In genomic region chr9:62374276-62374675, GRCm38 (mm10) we compare ENCODE assay signal across 8 mouse cellular contexts. TPM values are rescaled to one million over a fixed set of nuclear protein-coding genes. Genes with fewer than 3 reads are reported as not detected.
DNase-seq lines count a peak whose midpoint lies in the region; ATAC-seq and TF ChIP-seq lines count a peak whose summit lies in the region.

No protein-coding gene starts in this region.

- H3K27me3 ChIP-seq in heart, embryonic 10.5 days (ENCODE audit: insufficient read depth, poor library complexity, severe bottlenecking), result no peaks in the 10 kb centered on the region
- H3K27me3 ChIP-seq in midbrain, embryonic 10.5 days (ENCODE audit: low read depth, poor library complexity, severe bottlenecking), result no peaks in the 10 kb centered on the region
- no peaks in the 10 kb centered on the region for H3K27me3 ChIP-seq in midbrain, embryonic 15.5 days (replicated peaks)
- H3K27me3 ChIP-seq in lung, embryonic 15.5 days, result no peaks in the 10 kb centered on the region
- no peaks in the 10 kb centered on the region for H3K27me3 ChIP-seq in thymus, adult 2 months (ENCODE audit: control insufficient read depth, insufficient read depth, low read length)

- WGBS in heart, embryonic 10.5 days, result 81% methylated on average over 3 of the region's 3 CpGs
- WGBS in midbrain, embryonic 10.5 days, result 83% methylated on average over 3 of the region's 3 CpGs
- WGBS in midbrain, embryonic 15.5 days, result 72% methylated on average over 3 of the region's 3 CpGs
- 44% methylated on average over 3 of the region's 3 CpGs for WGBS in lung, embryonic 15.5 days
- 95% methylated on average over 3 of the region's 3 CpGs for WGBS in thymus, adult 2 months

- peak; percentile 90 for DNase-seq in heart, adult 11 months
- DNase-seq in heart, embryonic 10.5 days (ENCODE audit: low spot score), result no peak
- no peak for DNase-seq in midbrain, embryonic 10.5 days (ENCODE audit: low spot score)
- peak; percentile 71 for DNase-seq in yolk sac, embryonic 10.5 days (ENCODE audit: low spot score)
- DNase-seq in thymus, adult 2 months, result no peak
- no peak for DNase-seq in layer of hippocampus, adult 8-10 months (ENCODE audit: low spot score in 2 of 2)

- no peak overlapping the region for H3K4me2 ChIP-seq in midbrain, embryonic 15.5 days
- no peak overlapping the region; the same call in 1 of the 2 replicates for H3K4me2 ChIP-seq in lung, embryonic 15.5 days

- TF ChIP-seq POLR2A in thymus, adult 2 months (IDR thresholded peaks at IDR 0.05; ENCODE audit: control insufficient read depth, extremely low read depth, insufficient read depth, low read length, poor library complexity), result no peak

- peaks cover 46% of the 10 kb centered on the region for H3K4me1 ChIP-seq in heart, embryonic 10.5 days
- peaks cover 50% of the 10 kb centered on the region for H3K4me1 ChIP-seq in midbrain, embryonic 10.5 days
- H3K4me1 ChIP-seq in midbrain, embryonic 15.5 days, result no peaks in the 10 kb centered on the region; the same call in none of the 2 replicates
- H3K4me1 ChIP-seq in lung, embryonic 15.5 days, result peaks cover 66% of the 10 kb centered on the region
- H3K4me1 ChIP-seq in thymus, adult 2 months (replicated peaks; ENCODE audit: control insufficient read depth, insufficient read depth, low read length), result peaks cover 15% of the 10 kb centered on the region

- TF ChIP-seq CTCF in thymus, adult 2 months (IDR thresholded peaks at IDR 0.05; ENCODE audit: borderline replicate concordance, control insufficient read depth, extremely low read depth, insufficient read depth, low read length, poor library complexity), result no peak

- H3K36me3 ChIP-seq in heart, embryonic 10.5 days, result peaks cover 80% of the 10 kb centered on the region
- peaks cover 88% of the 10 kb centered on the region for H3K36me3 ChIP-seq in midbrain, embryonic 10.5 days
- peaks cover 25% of the 10 kb centered on the region; the same call in 1 of the 2 replicates for H3K36me3 ChIP-seq in midbrain, embryonic 15.5 days (replicated peaks)
- peaks cover 61% of the 10 kb centered on the region for H3K36me3 ChIP-seq in lung, embryonic 15.5 days
- H3K36me3 ChIP-seq in thymus, adult 2 months (ENCODE audit: control insufficient read depth, insufficient read depth, low read length), result peaks cover 51% of the 10 kb centered on the region

- H3K9ac ChIP-seq in midbrain, embryonic 15.5 days, result no peak overlapping the region
- no peak overlapping the region for H3K9ac ChIP-seq in lung, embryonic 15.5 days

- no peak for ATAC-seq in midbrain, embryonic 15.5 days (replicated peaks)
- ATAC-seq in lung, embryonic 15.5 days (ENCODE audit: borderline replicate concordance, extremely low read depth, low FRiP score, low TSS enrichment), result no peak; the same call in 1 of the 2 replicates

- no peaks in the 10 kb centered on the region for H3K9me3 ChIP-seq in heart, embryonic 10.5 days
- H3K9me3 ChIP-seq in midbrain, embryonic 10.5 days (replicated peaks), result no peaks in the 10 kb centered on the region
- no peaks in the 10 kb centered on the region for H3K9me3 ChIP-seq in midbrain, embryonic 15.5 days
- no peaks in the 10 kb centered on the region for H3K9me3 ChIP-seq in lung, embryonic 15.5 days

- H3K4me3 ChIP-seq in heart, embryonic 10.5 days, result no peak overlapping the region
- H3K4me3 ChIP-seq in midbrain, embryonic 10.5 days, result no peak overlapping the region
- no peak overlapping the region for H3K4me3 ChIP-seq in midbrain, embryonic 15.5 days
- no peak overlapping the region for H3K4me3 ChIP-seq in lung, embryonic 15.5 days
- no peak overlapping the region for H3K4me3 ChIP-seq in thymus, adult 2 months (ENCODE audit: control insufficient read depth, insufficient read depth, low read length)

- no peak overlapping the region for H3K27ac ChIP-seq in heart, embryonic 10.5 days
- H3K27ac ChIP-seq in midbrain, embryonic 10.5 days (replicated peaks), result 0 out of 2 replicates have a peak overlapping the region, but pooled peaks have one; percentile 42
- no peak overlapping the region for H3K27ac ChIP-seq in midbrain, embryonic 15.5 days
- peak overlapping the region; percentile 72 for H3K27ac ChIP-seq in lung, embryonic 15.5 days
- H3K27ac ChIP-seq in thymus, adult 2 months (ENCODE audit: control insufficient read depth, insufficient read depth, low read length), result no peak overlapping the region

RNA-seq across cellular contexts. Expression of gene Anp32a, which starts 33.2 kb away (rescaled TPM):
- 160 and 178 TPM in 2 replicates for polyA plus RNA-seq in heart, embryonic 10.5 days (2016; fragmentation: Nextera tagmentation; extraction: Ambion mirVana)
- 237 and 298 TPM in 2 replicates for polyA plus RNA-seq in midbrain, embryonic 10.5 days (2016; fragmentation: Nextera tagmentation; extraction: Ambion mirVana)
- 103 and 107 TPM in 2 replicates for polyA plus RNA-seq in midbrain, embryonic 15.5 days (2015; fragmentation: Nextera tagmentation; extraction: Ambion mirVana)
- polyA plus RNA-seq in lung, embryonic 15.5 days (2015; fragmentation: Nextera tagmentation; extraction: Ambion mirVana), result 182 and 184 TPM in 2 replicates
- polyA plus RNA-seq in thymus, adult 2 months (2012; rRNA removed), result 37.4 and 38.0 TPM in 2 replicates
- 100 to 1,000 TPM; 303 to 406 (median 351) TPM for total RNA-seq in layer of hippocampus, adult 8-10 months (2022)

Comparison
In these comparisons a context has a peak if more than half of its experiments do, and no peak if none do; other contexts are left out.
1. DNase-seq: peak in heart, adult 11 months (single experiment) and yolk sac, embryonic 10.5 days (single experiment); none in heart, embryonic 10.5 days (single experiment), midbrain, embryonic 10.5 days (single experiment), thymus, adult 2 months (single experiment) and layer of hippocampus, adult 8-10 months (0 of 2).
2. H3K27ac ChIP-seq: peak in midbrain, embryonic 10.5 days (single experiment) and lung, embryonic 15.5 days (single experiment); none in heart, embryonic 10.5 days (single experiment), midbrain, embryonic 15.5 days (single experiment) and thymus, adult 2 months (single experiment).